19 mouse cellular contexts compared by ENCODE assay signal in genomic region chr11:51349665-51350064, GRCm38 (mm10). TPM values are rescaled to one million over a fixed set of nuclear protein-coding genes. Genes with fewer than 3 reads are reported as not detected.
A peak's percentile ranks its signal among the peaks of the same experiment; 100 is the strongest.
DNase-seq lines count a peak whose midpoint lies in the region; ATAC-seq and TF ChIP-seq lines count a peak whose summit lies in the region.
"Had no signal": no experiment of that assay in that cellular context is flagged by ENCODE, and none has a peak within 500 bp of the region (broad histone marks: within the 10 kb centered on the region; RNA-seq: fewer than 3 reads in every experiment).

No protein-coding gene starts in this region.

- no peak overlapping the region for H3K9ac ChIP-seq in embryonic facial prominence, embryonic 13.5 days
- no peak overlapping the region for H3K9ac ChIP-seq in liver, postnatal 0 days (replicated peaks)
- H3K9ac ChIP-seq in embryonic facial prominence, embryonic 14.5 days (ENCODE audit: low read depth, low read length): no peak overlapping the region
- no peak overlapping the region for H3K9ac ChIP-seq in midbrain, embryonic 14.5 days (replicated peaks; ENCODE audit: low read length)
- H3K9ac ChIP-seq: hindbrain, embryonic 12.5 days had no signal

- H3K27me3 ChIP-seq in embryonic facial prominence, embryonic 13.5 days: peaks cover 7% of the 10 kb centered on the region; the same call in 1 of the 2 replicates
- H3K27me3 ChIP-seq in embryonic facial prominence, embryonic 10.5 days (replicated peaks; ENCODE audit: low read depth, poor library complexity, severe bottlenecking): no peaks in the 10 kb centered on the region
- H3K27me3 ChIP-seq in liver, postnatal 0 days (ENCODE audit: insufficient read depth, low read length): no peaks in the 10 kb centered on the region
- H3K27me3 ChIP-seq in embryonic facial prominence, embryonic 14.5 days (replicated peaks; ENCODE audit: control insufficient read depth, insufficient read depth, low read length): no peaks in the 10 kb centered on the region; the same call in 1 of the 2 replicates
- H3K27me3 ChIP-seq in midbrain, embryonic 14.5 days (ENCODE audit: control insufficient read depth, insufficient read depth, low read length): no peaks in the 10 kb centered on the region
- H3K27me3 ChIP-seq: hindbrain, embryonic 12.5 days had no signal

- no peak for TF ChIP-seq EP300 in liver, postnatal 0 days (IDR thresholded peaks at IDR 0.05; ENCODE audit: low read depth)

- H3K27ac ChIP-seq in embryonic facial prominence, embryonic 13.5 days: 0 out of 2 replicates have a peak overlapping the region, but pooled peaks have one; percentile 40
- H3K27ac ChIP-seq in embryonic facial prominence, embryonic 10.5 days (replicated peaks): no peak overlapping the region; the same call in 1 of the 2 replicates
- no peak overlapping the region for H3K27ac ChIP-seq in liver, postnatal 0 days (ENCODE audit: low read depth)
- H3K27ac ChIP-seq in embryonic facial prominence, embryonic 14.5 days (replicated peaks; ENCODE audit: low read depth, low read length): no peak overlapping the region
- H3K27ac ChIP-seq in midbrain, embryonic 14.5 days (replicated peaks; ENCODE audit: low read depth, low read length): no peak overlapping the region
- H3K27ac ChIP-seq: hindbrain, embryonic 12.5 days had no signal

- H3K4me2 ChIP-seq in embryonic facial prominence, embryonic 13.5 days: no peak overlapping the region
- H3K4me2 ChIP-seq in liver, postnatal 0 days (ENCODE audit: low read depth, low read length): no peak overlapping the region
- H3K4me2 ChIP-seq in embryonic facial prominence, embryonic 14.5 days (ENCODE audit: low read depth, low read length): no peak overlapping the region
- H3K4me2 ChIP-seq in midbrain, embryonic 14.5 days (ENCODE audit: low read length): no peak overlapping the region
- H3K4me2 ChIP-seq: hindbrain, embryonic 12.5 days had no signal

- H3K4me3 ChIP-seq in embryonic facial prominence, embryonic 13.5 days: no peak overlapping the region
- H3K4me3 ChIP-seq in embryonic facial prominence, embryonic 10.5 days: no peak overlapping the region
- H3K4me3 ChIP-seq in liver, postnatal 0 days (ENCODE audit: low read depth, low read length): no peak overlapping the region
- H3K4me3 ChIP-seq in embryonic facial prominence, embryonic 14.5 days (ENCODE audit: low read depth, low read length): no peak overlapping the region
- no peak overlapping the region for H3K4me3 ChIP-seq in midbrain, embryonic 14.5 days (replicated peaks; ENCODE audit: low read depth, low read length)
- H3K4me3 ChIP-seq: hindbrain, embryonic 12.5 days had no signal

- no peak for TF ChIP-seq CTCF in liver, postnatal 0 days (IDR thresholded peaks at IDR 0.05; ENCODE audit: low read depth)

- DNase-seq in embryonic facial prominence, embryonic 10.5 days (ENCODE audit: low spot score): no peak
- DNase-seq in liver (peak; percentile 17), A20 (ENCODE audit: low read depth, low spot score) (peak; percentile 44)
- no peak for DNase-seq in liver, postnatal 0 days
- peak; percentile 30 for DNase-seq in embryonic facial prominence, embryonic 14.5 days (ENCODE audit: low spot score)
- DNase-seq in midbrain, embryonic 14.5 days: no peak
- no peak for DNase-seq in gastrocnemius, postnatal 4 days (ENCODE audit: low spot score in 2 of 2)
- DNase-seq: adrenal gland, adult 2 months; adrenal gland, postnatal 25 days; cerebellum, adult 2 months; cerebellum, postnatal 10 days; gastrocnemius, postnatal 10 days; heart, postnatal 10 days; heart, postnatal 4 days had no signal

- no peaks in the 10 kb centered on the region for H3K9me3 ChIP-seq in embryonic facial prominence, embryonic 13.5 days
- no peaks in the 10 kb centered on the region for H3K9me3 ChIP-seq in embryonic facial prominence, embryonic 10.5 days
- H3K9me3 ChIP-seq in liver, postnatal 0 days (ENCODE audit: low read length): no peaks in the 10 kb centered on the region
- H3K9me3 ChIP-seq in embryonic facial prominence, embryonic 14.5 days (ENCODE audit: control insufficient read depth, low read length): no peaks in the 10 kb centered on the region
- no peaks in the 10 kb centered on the region for H3K9me3 ChIP-seq in midbrain, embryonic 14.5 days (ENCODE audit: control insufficient read depth, low read length)
- H3K9me3 ChIP-seq: hindbrain, embryonic 12.5 days had no signal

- H3K4me1 ChIP-seq in embryonic facial prominence, embryonic 13.5 days: peaks cover 64% of the 10 kb centered on the region
- peaks cover 81% of the 10 kb centered on the region for H3K4me1 ChIP-seq in embryonic facial prominence, embryonic 10.5 days
- H3K4me1 ChIP-seq in liver, postnatal 0 days (ENCODE audit: insufficient read depth): no peaks in the 10 kb centered on the region
- H3K4me1 ChIP-seq in embryonic facial prominence, embryonic 14.5 days (ENCODE audit: control insufficient read depth, insufficient read depth, low read length): peaks cover 42% of the 10 kb centered on the region
- no peaks in the 10 kb centered on the region for H3K4me1 ChIP-seq in midbrain, embryonic 14.5 days (ENCODE audit: control insufficient read depth, insufficient read depth, low read length)

- ATAC-seq in embryonic facial prominence, embryonic 13.5 days (ENCODE audit: insufficient number of reproducible peaks, insufficient read depth, low FRiP score, low TSS enrichment, low read depth): no peak
- no peak for ATAC-seq in liver, postnatal 0 days
- no peak for ATAC-seq in embryonic facial prominence, embryonic 14.5 days (ENCODE audit: low read depth)
- no peak for ATAC-seq in midbrain, embryonic 14.5 days (ENCODE audit: low FRiP score, low TSS enrichment)
- ATAC-seq: forebrain, embryonic 14.5 days; hindbrain, embryonic 16.5 days; inflammation-experienced regulatory T-cells, adult 6 months had no signal

- no peaks in the 10 kb centered on the region for H3K36me3 ChIP-seq in embryonic facial prominence, embryonic 13.5 days
- no peaks in the 10 kb centered on the region for H3K36me3 ChIP-seq in embryonic facial prominence, embryonic 10.5 days (replicated peaks)
- H3K36me3 ChIP-seq in liver, postnatal 0 days (replicated peaks; ENCODE audit: insufficient read depth, low read length): no peaks in the 10 kb centered on the region
- no peaks in the 10 kb centered on the region for H3K36me3 ChIP-seq in embryonic facial prominence, embryonic 14.5 days (ENCODE audit: control insufficient read depth, insufficient read depth, low read length)
- no peaks in the 10 kb centered on the region for H3K36me3 ChIP-seq in midbrain, embryonic 14.5 days (ENCODE audit: control insufficient read depth, insufficient read depth, low read length)
- H3K36me3 ChIP-seq: hindbrain, embryonic 12.5 days had no signal

RNA-seq across cellular contexts. Expression of gene Col23a1, which starts 59.9 kb away (rescaled TPM):
- 20.2 and 28.2 TPM in 2 replicates for polyA plus RNA-seq in embryonic facial prominence, embryonic 13.5 days (2015; fragmentation: Nextera tagmentation; extraction: Ambion mirVana)
- polyA plus RNA-seq in embryonic facial prominence, embryonic 10.5 days (2016; fragmentation: Nextera tagmentation; extraction: Ambion mirVana): 21.8 and 24.3 TPM in 2 replicates
- 0.09 and 0.13 TPM in 2 replicates for polyA plus RNA-seq in liver, postnatal 0 days (2015; fragmentation: Nextera tagmentation; extraction: Ambion mirVana)
- polyA plus RNA-seq in embryonic facial prominence, embryonic 14.5 days (2014; fragmentation: Nextera tagmentation; extraction: Ambion mirVana): 20.1 and 20.2 TPM in 2 replicates
- 1.3 and 5.4 TPM in 2 replicates for polyA plus RNA-seq in midbrain, embryonic 14.5 days (2014; fragmentation: Nextera tagmentation; extraction: Ambion mirVana)
- total RNA-seq in gastrocnemius, postnatal 4 days (2021): 10 to 100 TPM; 25.0 to 34.6 TPM

Comparison
In these comparisons a context has a peak if more than half of its experiments do, and no peak if none do; other contexts are left out.
1. DNase-seq: peak in liver (single experiment), A20 (single experiment) and embryonic facial prominence, embryonic 14.5 days (single experiment); none in embryonic facial prominence, embryonic 10.5 days (single experiment), liver, postnatal 0 days (single experiment), midbrain, embryonic 14.5 days (single experiment) and gastrocnemius, postnatal 4 days (0 of 2).